Comparison of ENCODE assay signal across 21 mouse cellular contexts in genomic region chr17:88431486-88431885, GRCm38 (mm10). TPM values are rescaled to one million over a fixed set of nuclear protein-coding genes. Genes with fewer than 3 reads are reported as not detected.
DNase-seq lines count a peak whose midpoint lies in the region; ATAC-seq lines count a peak whose summit lies in the region.
"Had no signal": no experiment of that assay in that cellular context is flagged by ENCODE, and none has a peak within 500 bp of the region (broad histone marks: within the 10 kb centered on the region; RNA-seq: fewer than 3 reads in every experiment).

No protein-coding gene starts in this region.

- 27% methylated on average over 12 of the region's 12 CpGs for WGBS in liver, embryonic 13.5 days (ENCODE audit: insufficient replicate concordance)

- H3K4me3 ChIP-seq in erythroblast, embryonic 14.5 days (replicated peaks): peak overlapping the region; percentile 43
- H3K4me3 ChIP-seq in liver, embryonic 13.5 days (replicated peaks): peak overlapping the region; percentile 31
- H3K4me3 ChIP-seq: embryonic facial prominence, embryonic 13.5 days; forebrain, embryonic 10.5 days; heart, embryonic 13.5 days; hindbrain, embryonic 15.5 days; intestine, embryonic 15.5 days; neural tube, embryonic 13.5 days had no signal

- H3K9ac ChIP-seq in liver, embryonic 13.5 days: peak overlapping the region; percentile 56
- H3K9ac ChIP-seq: embryonic facial prominence, embryonic 13.5 days; heart, embryonic 13.5 days; hindbrain, embryonic 15.5 days; intestine, embryonic 15.5 days; neural tube, embryonic 13.5 days had no signal

- H3K36me3 ChIP-seq in erythroblast, embryonic 14.5 days (ENCODE audit: control insufficient read depth): no peaks in the 10 kb centered on the region
- H3K36me3 ChIP-seq in liver, embryonic 13.5 days: no peaks in the 10 kb centered on the region
- H3K36me3 ChIP-seq: embryonic facial prominence, embryonic 13.5 days; forebrain, embryonic 10.5 days; G1E; heart, embryonic 13.5 days; hindbrain, embryonic 15.5 days; intestine, embryonic 15.5 days; neural tube, embryonic 13.5 days had no signal

- H3K27me3 ChIP-seq in erythroblast, embryonic 14.5 days (ENCODE audit: control insufficient read depth): no peaks in the 10 kb centered on the region
- no peaks in the 10 kb centered on the region for H3K27me3 ChIP-seq in liver, embryonic 13.5 days
- H3K27me3 ChIP-seq: embryonic facial prominence, embryonic 13.5 days; heart, embryonic 13.5 days; hindbrain, embryonic 15.5 days; intestine, embryonic 15.5 days; neural tube, embryonic 13.5 days had no signal

- peaks cover 2% of the 10 kb centered on the region; the same call in 1 of the 2 replicates for H3K9me3 ChIP-seq in erythroblast, embryonic 14.5 days (ENCODE audit: control insufficient read depth, low read length)
- no peaks in the 10 kb centered on the region for H3K9me3 ChIP-seq in liver, embryonic 13.5 days (replicated peaks)
- H3K9me3 ChIP-seq: embryonic facial prominence, embryonic 13.5 days; forebrain, embryonic 10.5 days; G1E; heart, embryonic 13.5 days; hindbrain, embryonic 15.5 days; intestine, embryonic 15.5 days; neural tube, embryonic 13.5 days had no signal

- peak overlapping the region; percentile 76 for H3K27ac ChIP-seq in liver, embryonic 13.5 days
- H3K27ac ChIP-seq: embryonic facial prominence, embryonic 13.5 days; forebrain, embryonic 10.5 days; heart, embryonic 13.5 days; hindbrain, embryonic 15.5 days; intestine, embryonic 15.5 days; neural tube, embryonic 13.5 days had no signal

- DNase-seq in heart, adult 11 months: peak; percentile 83
- no peak for DNase-seq in heart, adult 8-10 months (ENCODE audit: low spot score)
- DNase-seq in liver, embryonic 13.5 days: peak; percentile 20
- no peak for DNase-seq in layer of hippocampus, adult 9-11 months
- DNase-seq in gastrocnemius, postnatal 25 days: no peak
- no peak for DNase-seq in cerebellum, adult 9-11 months
- DNase-seq: cerebellum, adult 9-10 months; kidney, adult 9 months; kidney, postnatal 4 days; midbrain, embryonic 14.5 days; thymus, adult 2 months had no signal

- peak; percentile 68 for ATAC-seq in liver, embryonic 13.5 days (ENCODE audit: low read depth)
- ATAC-seq in megakaryocyte-erythroid progenitor cell, adult 5-6 weeks (replicated peaks; ENCODE audit: low FRiP score, low TSS enrichment, poor library complexity, severe bottlenecking): peak; percentile 54
- ATAC-seq: lung, postnatal 0 days had no signal

- H3K4me2 ChIP-seq in liver, embryonic 13.5 days: peak overlapping the region; percentile 58
- H3K4me2 ChIP-seq: embryonic facial prominence, embryonic 13.5 days; heart, embryonic 13.5 days; hindbrain, embryonic 15.5 days; intestine, embryonic 15.5 days; neural tube, embryonic 13.5 days had no signal

- H3K4me1 ChIP-seq in erythroblast, embryonic 14.5 days (ENCODE audit: control insufficient read depth): peaks cover 49% of the 10 kb centered on the region
- H3K4me1 ChIP-seq in liver, embryonic 13.5 days (replicated peaks): peaks cover 44% of the 10 kb centered on the region
- H3K4me1 ChIP-seq: embryonic facial prominence, embryonic 13.5 days; forebrain, embryonic 10.5 days; heart, embryonic 13.5 days; hindbrain, embryonic 15.5 days; intestine, embryonic 15.5 days; neural tube, embryonic 13.5 days had no signal

RNA-seq across cellular contexts. Expression of gene Foxn2, which starts 9.0 kb away (rescaled TPM):
- total RNA-seq in heart, adult 8-10 months (2022): 1 to 10 TPM; 6.7 to 7.8 (median 6.9) TPM
- 0.42 and 0.50 TPM in 2 replicates for polyA plus RNA-seq in erythroblast, embryonic 14.5 days (2012)
- 12.0 and 15.4 TPM in 2 replicates for polyA plus RNA-seq in liver, embryonic 13.5 days (2015; fragmentation: Nextera tagmentation; extraction: Ambion mirVana)
- 28.1 and 28.9 TPM in 2 replicates for total RNA-seq in megakaryocyte-erythroid progenitor cell, adult 5-6 weeks (2014; fragmentation: Nextera tagmentation)
- total RNA-seq in megakaryocyte-erythroid progenitor cell, adult 5-6 weeks (2017): 34.3 and 40.1 TPM in 2 replicates
- 10 to 100 TPM in 1 of 2 experiments, 1 to 10 TPM in 1; 9.3 to 10.9 TPM for total RNA-seq in gastrocnemius, postnatal 25 days (2021)

Comparison
In these comparisons a context has a peak if more than half of its experiments do, and no peak if none do; other contexts are left out.
1. DNase-seq: peak in heart, adult 11 months (single experiment) and liver, embryonic 13.5 days (single experiment); none in heart, adult 8-10 months (single experiment), layer of hippocampus, adult 9-11 months (single experiment), gastrocnemius, postnatal 25 days (single experiment) and cerebellum, adult 9-11 months (single experiment).